Mouse (Mus musculus) thymus, adult 2 months (tissue): ENCODE results near the gene Agrp.

Experiments used
- CTCF ChIP-seq: fragments of 200-500 bp; IDR thresholded peaks from 2 replicates; pipeline ENCODE4 v1.5.1; 2012; ENCODE audit warnings: mild to moderate bottlenecking, control low read depth, low read length, moderate library complexity, borderline replicate concordance; ENCODE audit not compliant: control insufficient read depth, poor library complexity, insufficient read depth; ENCODE audit errors: extremely low read depth
- POLR2A ChIP-seq: fragments of 200-500 bp; IDR thresholded peaks from 2 replicates; pipeline ENCODE4 v1.6.1; 2012; ENCODE audit warnings: mild to moderate bottlenecking, low read length, control low read depth, moderate library complexity; ENCODE audit not compliant: control insufficient read depth, poor library complexity, insufficient read depth; ENCODE audit errors: extremely low read depth

GRCm38 (mm10) chr8:105536546-105536945 lies 100.6 kb downstream of the Agrp start:
- TF ChIP-seq CTCF (no peak), POLR2A (no peak)
